Mouse (Mus musculus): Measurements from ENCODE around the gene Cd300ld5. TPM values are rescaled to one million over a fixed set of nuclear protein-coding genes. Genes with fewer than 3 reads are reported as not detected.

Gene Cd300ld5
- total and polyA plus RNA-seq, 2 experiments from 2014 or later, result not detected

- H3K27ac ChIP-seq (ENCODE audit: low read depth), result no peak overlapping the region
- TF ChIP-seq CTCF (IDR thresholded peaks at IDR 0.05; ENCODE audit: low read depth), result no peak
- TF ChIP-seq EP300 (IDR thresholded peaks at IDR 0.05; ENCODE audit: low read depth), result no peak
- no peaks in the 10 kb centered on the region for H3K9me3 ChIP-seq (replicated peaks; ENCODE audit: control insufficient read depth, low read length)
- H3K9ac ChIP-seq (replicated peaks; ENCODE audit: low read depth, low read length), result no peak overlapping the region
- no peak for ATAC-seq (ENCODE audit: insufficient read depth, low read depth)
- DNase-seq (ENCODE audit: low spot score), result no peak
- H3K4me1 ChIP-seq (ENCODE audit: control insufficient read depth, insufficient read depth), result no peaks in the 10 kb centered on the region
- no peaks in the 10 kb centered on the region for H3K36me3 ChIP-seq (replicated peaks; ENCODE audit: control insufficient read depth, insufficient read depth, low read length)
- no peaks in the 10 kb centered on the region for H3K27me3 ChIP-seq (ENCODE audit: control insufficient read depth, insufficient read depth, low read length)
- WGBS, result 57% methylated on average over 2 of the region's 2 CpGs
- H3K4me3 ChIP-seq (ENCODE audit: low read depth, low read length), result no peak overlapping the region
- H3K4me2 ChIP-seq (ENCODE audit: low read depth, low read length), result no peak overlapping the region
Observed at GRCm38 (mm10) chr11:115059797-115060196, 22.2 kb upstream of the Cd300ld5 start.

GRCm38 (mm10) chr11:115058701-115059100 lies 21.1 kb upstream of the Cd300ld5 start:
- H3K27me3 ChIP-seq (ENCODE audit: control insufficient read depth, insufficient read depth, low read length), result no peaks in the 10 kb centered on the region
- H3K4me1 ChIP-seq (ENCODE audit: control insufficient read depth, insufficient read depth), result no peaks in the 10 kb centered on the region
- H3K9me3 ChIP-seq (replicated peaks; ENCODE audit: control insufficient read depth, low read length), result no peaks in the 10 kb centered on the region
- ATAC-seq (ENCODE audit: insufficient read depth, low read depth) (no peak), DNase-seq (ENCODE audit: low spot score) (no peak)
- TF ChIP-seq EP300 (IDR thresholded peaks at IDR 0.05; ENCODE audit: low read depth) (no peak), CTCF (IDR thresholded peaks at IDR 0.05; ENCODE audit: low read depth) (no peak)
- H3K4me3 ChIP-seq (ENCODE audit: low read depth, low read length), result no peak overlapping the region
- H3K4me2 ChIP-seq (ENCODE audit: low read depth, low read length), result no peak overlapping the region
- H3K27ac ChIP-seq (ENCODE audit: low read depth), result no peak overlapping the region
- H3K9ac ChIP-seq (replicated peaks; ENCODE audit: low read depth, low read length), result no peak overlapping the region
- H3K36me3 ChIP-seq (replicated peaks; ENCODE audit: control insufficient read depth, insufficient read depth, low read length), result no peaks in the 10 kb centered on the region
- WGBS, result 65% methylated on average over 4 of the region's 4 CpGs

- H3K27me3 ChIP-seq (ENCODE audit: control insufficient read depth, insufficient read depth, low read length), result no peaks in the 10 kb centered on the region
- H3K36me3 ChIP-seq (replicated peaks; ENCODE audit: control insufficient read depth, insufficient read depth, low read length), result no peaks in the 10 kb centered on the region
- H3K9ac ChIP-seq (replicated peaks; ENCODE audit: low read depth, low read length), result no peak overlapping the region
- no peaks in the 10 kb centered on the region for H3K9me3 ChIP-seq (replicated peaks; ENCODE audit: control insufficient read depth, low read length)
- TF ChIP-seq CTCF (IDR thresholded peaks at IDR 0.05; ENCODE audit: low read depth) (no peak), EP300 (IDR thresholded peaks at IDR 0.05; ENCODE audit: low read depth) (no peak)
- no peak overlapping the region for H3K4me3 ChIP-seq (ENCODE audit: low read depth, low read length)
- DNase-seq (ENCODE audit: low spot score) (no peak), ATAC-seq (ENCODE audit: insufficient read depth, low read depth) (no peak)
- H3K27ac ChIP-seq (ENCODE audit: low read depth), result no peak overlapping the region
- H3K4me1 ChIP-seq (ENCODE audit: control insufficient read depth, insufficient read depth), result no peaks in the 10 kb centered on the region
- H3K4me2 ChIP-seq (ENCODE audit: low read depth, low read length), result no peak overlapping the region
Observed at GRCm38 (mm10) chr11:115054537-115054936, 17.0 kb upstream of the Cd300ld5 start.

GRCm38 (mm10) chr11:115052991-115053390 lies 15.4 kb upstream of the Cd300ld5 start:
- no peaks in the 10 kb centered on the region for H3K36me3 ChIP-seq (replicated peaks; ENCODE audit: control insufficient read depth, insufficient read depth, low read length)
- no peaks in the 10 kb centered on the region for H3K4me1 ChIP-seq (ENCODE audit: control insufficient read depth, insufficient read depth)
- no peak overlapping the region for H3K4me3 ChIP-seq (ENCODE audit: low read depth, low read length)
- 95% methylated on average over 1 of the region's 1 CpGs for WGBS
- H3K4me2 ChIP-seq (ENCODE audit: low read depth, low read length), result no peak overlapping the region
- no peaks in the 10 kb centered on the region for H3K9me3 ChIP-seq (replicated peaks; ENCODE audit: control insufficient read depth, low read length)
- no peak overlapping the region for H3K9ac ChIP-seq (replicated peaks; ENCODE audit: low read depth, low read length)
- ATAC-seq (ENCODE audit: insufficient read depth, low read depth) (no peak), DNase-seq (ENCODE audit: low spot score) (no peak)
- TF ChIP-seq EP300 (IDR thresholded peaks at IDR 0.05; ENCODE audit: low read depth), result no peak
- TF ChIP-seq CTCF (IDR thresholded peaks at IDR 0.05; ENCODE audit: low read depth), result no peak
- H3K27ac ChIP-seq (ENCODE audit: low read depth), result no peak overlapping the region
- no peaks in the 10 kb centered on the region for H3K27me3 ChIP-seq (ENCODE audit: control insufficient read depth, insufficient read depth, low read length)

- H3K36me3 ChIP-seq (replicated peaks; ENCODE audit: control insufficient read depth, insufficient read depth, low read length), result no peaks in the 10 kb centered on the region
- no peak for TF ChIP-seq EP300 (IDR thresholded peaks at IDR 0.05; ENCODE audit: low read depth)
- no peak for TF ChIP-seq CTCF (IDR thresholded peaks at IDR 0.05; ENCODE audit: low read depth)
- no peak overlapping the region for H3K9ac ChIP-seq (replicated peaks; ENCODE audit: low read depth, low read length)
- WGBS, result 3% methylated on average over 9 of the region's 9 CpGs
- no peak overlapping the region for H3K4me3 ChIP-seq (ENCODE audit: low read depth, low read length)
- no peak overlapping the region for H3K4me2 ChIP-seq (ENCODE audit: low read depth, low read length)
- DNase-seq (ENCODE audit: low spot score), result peak; percentile 25
- ATAC-seq (ENCODE audit: insufficient read depth, low read depth), result no peak
- no peaks in the 10 kb centered on the region for H3K4me1 ChIP-seq (ENCODE audit: control insufficient read depth, insufficient read depth)
- no peaks in the 10 kb centered on the region for H3K9me3 ChIP-seq (replicated peaks; ENCODE audit: control insufficient read depth, low read length)
- no peak overlapping the region for H3K27ac ChIP-seq (ENCODE audit: low read depth)
- no peaks in the 10 kb centered on the region for H3K27me3 ChIP-seq (ENCODE audit: control insufficient read depth, insufficient read depth, low read length)
Observed at GRCm38 (mm10) chr11:115052206-115052605, 14.6 kb upstream of the Cd300ld5 start.

- Histone ChIP-seq H3K27ac (ENCODE audit: low read depth) (no peak overlapping the region), H3K4me3 (ENCODE audit: low read depth, low read length) (no peak overlapping the region), H3K27me3 (ENCODE audit: control insufficient read depth, insufficient read depth, low read length) (no peaks in the 10 kb centered on the region), H3K4me2 (ENCODE audit: low read depth, low read length) (no peak overlapping the region), H3K9ac (replicated peaks; ENCODE audit: low read depth, low read length) (no peak overlapping the region), H3K4me1 (ENCODE audit: control insufficient read depth, insufficient read depth) (no peaks in the 10 kb centered on the region), H3K36me3 (replicated peaks; ENCODE audit: control insufficient read depth, insufficient read depth, low read length) (no peaks in the 10 kb centered on the region), H3K9me3 (replicated peaks; ENCODE audit: control insufficient read depth, low read length) (no peaks in the 10 kb centered on the region)
- TF ChIP-seq CTCF (IDR thresholded peaks at IDR 0.05; ENCODE audit: low read depth) (no peak), EP300 (IDR thresholded peaks at IDR 0.05; ENCODE audit: low read depth) (no peak)
- DNase-seq (ENCODE audit: low spot score), result no peak
- ATAC-seq (ENCODE audit: insufficient read depth, low read depth), result no peak
- WGBS, result 28% methylated on average over 3 of the region's 3 CpGs
Observed at GRCm38 (mm10) chr11:115049282-115049895, 11.8 kb upstream of the Cd300ld5 start.

All from heart, postnatal 0 days (tissue).